Mouse (Mus musculus): ENCODE measurements around the gene Dynlt1c. TPM values are rescaled to one million over a fixed set of nuclear protein-coding genes. Genes with fewer than 3 reads are reported as not detected.
"Not testable (repeated sequence)": the region's sequence is repeated elsewhere in the genome, so short reads cannot be mapped to it uniquely, and the experiment has no call there.

Gene Dynlt1c
- total RNA-seq, 2 experiments from 2014 or later = 2.7 to 3.5 TPM

- DNase-seq; intact Hi-C loops (cut with DNase I): not testable (repeated sequence)
Observed at GRCm38 (mm10) chr17:6650904-6651565, 49.6 kb downstream of the Dynlt1c start.

DNA sequence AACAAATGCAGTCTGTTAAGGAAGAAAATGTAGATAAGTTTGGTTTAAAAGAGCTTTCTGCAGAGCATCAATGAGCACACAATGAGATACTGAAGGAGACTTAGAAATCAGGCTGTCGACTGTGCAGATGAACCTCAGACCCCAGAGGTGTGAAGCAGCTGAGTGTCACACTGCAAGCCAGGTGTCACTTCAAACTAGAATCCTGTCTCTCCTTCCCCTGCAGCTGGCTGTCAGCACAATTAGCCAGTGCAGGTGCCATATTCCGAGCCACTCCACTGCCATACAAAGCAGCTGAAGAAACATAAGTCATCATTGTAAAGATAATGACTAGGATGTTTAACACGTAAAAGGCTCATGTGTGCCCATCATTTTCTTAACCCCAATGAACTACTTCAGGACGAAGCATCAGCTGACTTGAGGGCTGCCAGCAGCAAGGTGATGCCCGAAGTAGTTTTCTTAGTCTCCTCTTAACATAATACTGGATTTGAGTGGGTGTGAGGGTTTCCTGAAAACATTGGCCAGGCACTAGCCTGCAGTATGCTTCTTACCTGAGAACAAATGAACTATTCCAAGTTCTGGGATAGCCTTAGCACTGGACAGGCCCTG, 52.0 kb downstream of the Dynlt1c start:
- intact Hi-C loops (cut with DNase I); DNase-seq: not testable (repeated sequence)

GRCm38 (mm10) chr17:6655087-6655511, 53.6 kb downstream of the Dynlt1c start:
- intact Hi-C loops (cut with DNase I) = not testable (repeated sequence)
- DNase-seq = peak; percentile 65 to 66

DNA sequence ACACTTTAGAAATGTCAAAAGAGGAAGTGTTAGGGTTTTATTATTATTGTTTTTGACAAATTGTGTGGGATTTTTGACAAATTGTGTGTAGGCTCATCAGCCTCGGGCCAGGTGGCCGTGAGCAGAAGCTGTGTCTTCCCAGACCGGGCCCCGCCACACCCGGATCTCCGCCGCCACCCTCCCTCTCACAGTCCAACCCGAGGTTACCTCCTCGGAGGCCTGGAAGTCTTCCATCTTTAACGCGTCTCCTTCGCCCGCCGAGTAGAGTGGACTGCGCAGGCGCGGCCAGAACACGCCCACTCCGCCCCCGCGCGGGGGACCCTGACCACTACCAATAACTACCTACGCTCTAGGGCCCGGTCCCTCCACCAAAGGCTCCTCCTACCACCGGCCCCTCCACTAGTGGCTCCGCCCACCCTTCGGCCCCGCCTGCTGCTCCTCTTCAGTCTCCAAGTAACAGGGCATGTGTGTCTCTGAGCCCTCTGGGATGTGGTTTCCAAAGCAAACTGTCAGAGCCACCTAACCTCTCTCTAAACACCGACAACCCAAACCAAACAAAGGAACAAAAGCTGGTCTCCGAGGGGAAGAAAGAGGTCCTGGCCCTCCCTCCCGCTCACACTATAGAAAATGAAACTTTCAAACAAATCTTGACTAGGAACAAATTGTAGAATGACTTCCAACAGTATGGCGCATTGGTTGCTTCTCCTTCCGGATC, 54.3 kb downstream of the Dynlt1c start, which contains the start of gene Dynlt1f:
Gene Dynlt1f, minus strand, starts transcription at position 334 of the 715 bp plus-strand sequence.
- intact Hi-C loops (cut with DNase I) = not testable (repeated sequence)
- DNase-seq = peak; percentile 70 to 82

DNA sequence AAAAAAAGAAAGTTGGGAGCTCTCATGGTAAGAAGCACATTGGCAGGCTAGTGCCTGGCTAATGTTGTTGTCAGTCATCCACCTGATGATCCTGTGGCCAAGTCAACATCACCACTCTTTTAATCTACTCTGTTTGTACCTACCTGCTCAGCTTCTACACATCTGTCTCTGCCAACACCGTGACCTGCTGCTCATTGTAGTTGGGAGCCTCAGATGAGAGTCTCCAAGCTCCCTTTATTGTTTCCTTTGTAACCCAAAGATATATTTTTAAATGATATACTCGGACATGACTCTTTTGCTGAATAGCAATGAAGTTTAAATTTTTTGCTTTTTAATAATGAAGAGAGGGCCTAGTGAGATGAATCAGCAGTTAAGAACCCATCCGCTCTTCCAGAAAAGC, 55.0 kb downstream of the Dynlt1c start:
- peak in 1 of 2 experiments; percentile 41 for DNase-seq
- intact Hi-C loops (cut with DNase I) = not testable (repeated sequence)

DNA sequence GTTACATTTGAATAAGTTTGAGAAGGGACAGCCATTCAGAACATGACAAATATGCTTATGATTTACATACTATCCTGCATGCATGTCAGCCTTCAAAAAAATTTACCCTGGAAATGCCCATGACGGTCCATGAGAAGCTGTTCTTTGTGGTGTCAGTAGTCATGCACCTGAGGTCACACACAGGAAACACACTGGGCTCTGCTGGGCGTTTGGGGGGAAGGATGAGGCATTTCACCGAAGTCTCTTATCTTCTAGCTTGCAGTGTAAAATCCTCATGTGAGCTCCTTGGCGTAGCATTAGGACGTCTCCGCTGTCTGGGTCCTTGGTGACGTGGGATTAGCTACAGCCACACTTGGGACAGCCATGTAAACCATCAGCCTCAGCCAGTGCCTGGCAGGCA, 57.3 kb downstream of the Dynlt1c start, which contains the start of gene Sytl3:
Gene Sytl3, plus strand, starts transcription at position 293 of the 400 bp plus-strand sequence.
- intact Hi-C loops (cut with DNase I); DNase-seq: not testable (repeated sequence)

Other genes with a start within 250 kb of the Dynlt1c start
- gene Dynlt1b, start 171.6 kb upstream of the Dynlt1c start, total RNA-seq (2021) = 10 to 100 TPM; 50.9 to 53.1 TPM
- gene Dynlt1f, start 54.2 kb downstream of the Dynlt1c start, total RNA-seq (2021) = 10 to 100 TPM; 49.9 to 55.4 TPM
- under 1 TPM; 0.19 to 0.25 TPM for gene Sytl3, start 57.4 kb downstream of the Dynlt1c start, total RNA-seq (2021)
- gene Ezr, start 181.1 kb downstream of the Dynlt1c start, total RNA-seq (2021) = 10 to 100 TPM; 35.0 to 43.3 TPM

All from heart, postnatal 36 days (tissue).